Mouse (Mus musculus): Measurements from ENCODE around the gene Vtn. TPM values are rescaled to one million over a fixed set of nuclear protein-coding genes. Genes with fewer than 3 reads are reported as not detected.

Vtn gene
- polyA plus RNA-seq, 1 experiment = 2.6 TPM

- no peak overlapping the region for H3K27ac ChIP-seq (ENCODE audit: insufficient read depth, low read length)
- no peak for DNase-seq (ENCODE audit: low read depth in 1 of 2, low spot score in 2 of 2)
- peaks cover 4% of the 10 kb centered on the region for H3K36me3 ChIP-seq (ENCODE audit: control insufficient read depth, insufficient read depth, low read length)
- H3K4me3 ChIP-seq (ENCODE audit: extremely low read depth, insufficient read depth, insufficient read length) = no peak overlapping the region
- no peaks in the 10 kb centered on the region for H3K27me3 ChIP-seq (ENCODE audit: control insufficient read depth, insufficient read depth, low read length)
- WGBS = 85% methylated on average over 4 of the region's 4 CpGs
- TF ChIP-seq POLR2A (IDR thresholded peaks at IDR 0.05; ENCODE audit: low read depth, low read length) (no peak), CTCF (IDR thresholded peaks at IDR 0.05; ENCODE audit: extremely low read depth, insufficient read depth, insufficient read length, insufficient replicate concordance) (no peak)
- H3K4me1 ChIP-seq (ENCODE audit: control insufficient read depth, insufficient read depth, insufficient read length) = no peaks in the 10 kb centered on the region; the same call in 1 of the 2 replicates
Observed at GRCm38 (mm10) chr11:78534516-78534915, 35.6 kb downstream of the Vtn start.

GRCm38 (mm10) chr11:78535376-78536079 lies 36.6 kb downstream of the Vtn start:
- whole genome bisulfite sequencing = 2% methylated on average over 23 of the region's 23 CpGs
- Histone ChIP-seq H3K36me3 (ENCODE audit: control insufficient read depth, insufficient read depth, low read length) (peaks cover 8% of the 10 kb centered on the region), H3K4me3 (ENCODE audit: extremely low read depth, insufficient read depth, insufficient read length) (peak overlapping the region; percentile 81), H3K27me3 (ENCODE audit: control insufficient read depth, insufficient read depth, low read length) (no peaks in the 10 kb centered on the region), H3K27ac (ENCODE audit: insufficient read depth, low read length) (peak overlapping the region; percentile 84), H3K4me1 (ENCODE audit: control insufficient read depth, insufficient read depth, insufficient read length) (no peaks in the 10 kb centered on the region; the same call in 1 of the 2 replicates)
- TF ChIP-seq POLR2A (IDR thresholded peaks at IDR 0.05; ENCODE audit: low read depth, low read length) (no peak), CTCF (IDR thresholded peaks at IDR 0.05; ENCODE audit: extremely low read depth, insufficient read depth, insufficient read length, insufficient replicate concordance) (no peak)
- DNase-seq (ENCODE audit: low read depth in 1 of 2, low spot score in 2 of 2) = no peak

- no peaks in the 10 kb centered on the region for H3K27me3 ChIP-seq (ENCODE audit: control insufficient read depth, insufficient read depth, low read length)
- H3K4me3 ChIP-seq (ENCODE audit: extremely low read depth, insufficient read depth, insufficient read length) = peak within 1 kb of the TSS; percentile 87
- H3K36me3 ChIP-seq (ENCODE audit: control insufficient read depth, insufficient read depth, low read length) = peaks cover 13% of the 10 kb centered on the region
- peak; percentile 99 for DNase-seq (ENCODE audit: low read depth in 1 of 2, low spot score in 2 of 2)
- H3K4me1 ChIP-seq (ENCODE audit: control insufficient read depth, insufficient read depth, insufficient read length) = no peaks in the 10 kb centered on the region; the same call in 1 of the 2 replicates
- TF ChIP-seq CTCF (IDR thresholded peaks at IDR 0.05; ENCODE audit: extremely low read depth, insufficient read depth, insufficient read length, insufficient replicate concordance) (no peak), POLR2A (IDR thresholded peaks at IDR 0.05; ENCODE audit: low read depth, low read length) (peak; percentile 69)
- under 1% methylated on average over 52 of the region's 52 CpGs for WGBS
- H3K27ac ChIP-seq (ENCODE audit: insufficient read depth, low read length) = peak within 1 kb of the TSS; percentile 84
Observed at GRCm38 (mm10) chr11:78536080-78536689, 37.3 kb downstream of the Vtn start, which contains the start of the genes Tnfaip1 and Ift20. Tnfaip1 (minus strand) TSS chr11:78536332. Ift20 (plus strand) TSS chr11:78536361.

GRCm38 (mm10) chr11:78536690-78537084 lies 37.8 kb downstream of the Vtn start:
- WGBS = 1% methylated on average over 14 of the region's 14 CpGs

GRCm38 (mm10) chr11:78540358-78540757 lies 41.5 kb downstream of the Vtn start:
- Histone ChIP-seq H3K27ac (ENCODE audit: insufficient read depth, low read length) (no peak overlapping the region), H3K4me3 (ENCODE audit: extremely low read depth, insufficient read depth, insufficient read length) (no peak overlapping the region), H3K27me3 (ENCODE audit: control insufficient read depth, insufficient read depth, low read length) (no peaks in the 10 kb centered on the region), H3K36me3 (ENCODE audit: control insufficient read depth, insufficient read depth, low read length) (peaks cover 18% of the 10 kb centered on the region), H3K4me1 (ENCODE audit: control insufficient read depth, insufficient read depth, insufficient read length) (no peaks in the 10 kb centered on the region)
- WGBS = 92% methylated on average over 3 of the region's 3 CpGs
- TF ChIP-seq CTCF (IDR thresholded peaks at IDR 0.05; ENCODE audit: extremely low read depth, insufficient read depth, insufficient read length, insufficient replicate concordance) (no peak), POLR2A (IDR thresholded peaks at IDR 0.05; ENCODE audit: low read depth, low read length) (no peak)
- no peak for DNase-seq (ENCODE audit: low read depth in 1 of 2, low spot score in 2 of 2)

More at GRCm38 (mm10) chr11:78536690-78537084, 37.8 kb downstream of the Vtn start:
- H3K4me3 ChIP-seq (ENCODE audit: extremely low read depth, insufficient read depth, insufficient read length) = peak overlapping the region; percentile 87
- DNase-seq (ENCODE audit: low read depth in 1 of 2, low spot score in 2 of 2) = no peak
- peaks cover 15% of the 10 kb centered on the region for H3K36me3 ChIP-seq (ENCODE audit: control insufficient read depth, insufficient read depth, low read length)
- no peaks in the 10 kb centered on the region; the same call in 1 of the 2 replicates for H3K4me1 ChIP-seq (ENCODE audit: control insufficient read depth, insufficient read depth, insufficient read length)
- no peaks in the 10 kb centered on the region for H3K27me3 ChIP-seq (ENCODE audit: control insufficient read depth, insufficient read depth, low read length)
- TF ChIP-seq POLR2A (IDR thresholded peaks at IDR 0.05; ENCODE audit: low read depth, low read length) = no peak
- TF ChIP-seq CTCF (IDR thresholded peaks at IDR 0.05; ENCODE audit: extremely low read depth, insufficient read depth, insufficient read length, insufficient replicate concordance) = no peak
- H3K27ac ChIP-seq (ENCODE audit: insufficient read depth, low read length) = peak overlapping the region; percentile 62

- Histone ChIP-seq H3K4me1 (ENCODE audit: control insufficient read depth, insufficient read depth, insufficient read length) (no peaks in the 10 kb centered on the region; the same call in 1 of the 2 replicates), H3K27ac (ENCODE audit: insufficient read depth, low read length) (no peak overlapping the region), H3K27me3 (ENCODE audit: control insufficient read depth, insufficient read depth, low read length) (no peaks in the 10 kb centered on the region), H3K36me3 (ENCODE audit: control insufficient read depth, insufficient read depth, low read length) (peaks cover 15% of the 10 kb centered on the region), H3K4me3 (ENCODE audit: extremely low read depth, insufficient read depth, insufficient read length) (no peak overlapping the region)
- 93% methylated on average over 7 of the region's 7 CpGs for WGBS
- no peak for DNase-seq (ENCODE audit: low read depth in 1 of 2, low spot score in 2 of 2)
- TF ChIP-seq POLR2A (IDR thresholded peaks at IDR 0.05; ENCODE audit: low read depth, low read length) (no peak), CTCF (IDR thresholded peaks at IDR 0.05; ENCODE audit: extremely low read depth, insufficient read depth, insufficient read length, insufficient replicate concordance) (no peak)
Observed at GRCm38 (mm10) chr11:78544449-78545111, 45.7 kb downstream of the Vtn start.

Measured in spleen, adult 2 months (tissue).